Mouse (Mus musculus) WW6 (cell line): Measurements from ENCODE around the gene Scn5a.

Source experiments
- DNase-seq: peaks from one replicate; pipeline ENCODE4 v3.0.0-alpha.2; 2013; ENCODE audit warnings: low read depth, low spot score

Scn5a gene

GRCm38 (mm10) chr9:119578636-119579438, at the start of gene Scn5a:
TSS of gene Scn5a (minus strand) at chr9:119579016.
- no peak for DNase-seq

GRCm38 (mm10) chr9:119627227-119627626, 48.4 kb upstream of the Scn5a start:
- no peak for DNase-seq

DNA sequence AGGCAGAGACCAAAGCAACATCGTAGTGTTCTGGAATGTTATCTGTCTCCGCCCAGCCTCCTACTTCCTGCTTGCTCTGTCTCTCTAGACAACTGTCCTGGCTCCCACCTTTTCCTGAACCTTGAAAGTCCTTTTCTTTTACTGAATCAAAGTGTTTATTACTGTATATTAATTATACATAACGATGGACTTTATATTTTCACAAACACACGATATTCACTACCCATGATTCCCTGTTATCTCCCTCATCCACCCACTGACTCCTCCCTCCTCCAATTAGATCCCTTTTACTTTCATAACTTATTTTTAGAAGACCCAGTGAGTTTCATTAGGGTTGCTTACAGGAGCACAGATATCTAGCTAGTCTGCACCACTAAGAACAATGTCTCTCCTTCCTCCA, 45.3 kb upstream of the Scn5a start:
- no peak for DNase-seq

GRCm38 (mm10) chr9:119614798-119615197, 36.0 kb upstream of the Scn5a start:
- no peak for DNase-seq

DNA sequence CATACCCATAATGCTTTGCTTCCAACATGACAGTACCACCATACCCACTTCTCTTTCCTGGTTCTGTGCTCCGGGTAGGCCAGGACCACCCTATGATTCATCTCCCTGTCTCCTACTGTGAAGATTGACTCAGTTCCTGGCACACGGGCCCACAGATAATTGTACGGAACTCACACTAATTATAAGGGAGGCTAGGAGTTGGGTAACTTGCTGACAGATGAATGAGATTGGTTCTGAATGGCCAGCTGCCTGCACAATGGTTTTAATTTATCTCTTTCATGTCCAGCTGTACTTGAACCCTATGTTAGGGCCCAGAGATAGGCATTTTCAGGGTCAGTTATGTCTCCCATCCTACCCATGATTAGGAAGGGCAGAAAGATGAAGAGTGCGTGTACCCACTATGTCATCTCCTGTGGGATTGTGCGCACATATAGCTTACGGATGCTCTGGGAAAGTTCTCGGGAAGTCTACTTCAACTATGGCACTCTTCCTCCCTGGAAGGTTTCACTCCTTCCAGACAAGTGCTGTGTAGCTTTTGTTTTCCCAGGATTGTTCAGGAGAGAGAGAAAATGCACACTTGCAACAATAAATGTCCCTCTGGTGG, 31.8 kb upstream of the Scn5a start:
- no peak for DNase-seq

DNA sequence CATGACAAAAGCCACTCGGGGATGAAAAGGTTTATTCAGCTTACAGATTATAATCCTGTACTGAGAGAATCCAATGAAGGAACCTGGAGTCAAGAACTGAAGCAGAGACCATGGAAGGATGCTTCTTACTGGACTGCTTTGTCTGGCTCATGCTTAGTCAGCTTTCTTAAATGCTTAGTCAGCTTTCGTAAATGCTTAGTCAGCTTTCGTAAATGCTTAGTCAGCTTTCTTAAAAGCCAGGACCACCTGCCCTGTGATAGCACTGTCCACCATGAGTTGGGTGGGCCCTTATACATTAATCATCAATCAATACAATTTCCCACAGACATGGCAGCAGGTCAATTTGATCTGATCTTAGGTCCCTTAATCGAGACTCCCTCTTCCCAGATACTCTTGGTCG, 28.1 kb upstream of the Scn5a start:
- no peak for DNase-seq

DNA sequence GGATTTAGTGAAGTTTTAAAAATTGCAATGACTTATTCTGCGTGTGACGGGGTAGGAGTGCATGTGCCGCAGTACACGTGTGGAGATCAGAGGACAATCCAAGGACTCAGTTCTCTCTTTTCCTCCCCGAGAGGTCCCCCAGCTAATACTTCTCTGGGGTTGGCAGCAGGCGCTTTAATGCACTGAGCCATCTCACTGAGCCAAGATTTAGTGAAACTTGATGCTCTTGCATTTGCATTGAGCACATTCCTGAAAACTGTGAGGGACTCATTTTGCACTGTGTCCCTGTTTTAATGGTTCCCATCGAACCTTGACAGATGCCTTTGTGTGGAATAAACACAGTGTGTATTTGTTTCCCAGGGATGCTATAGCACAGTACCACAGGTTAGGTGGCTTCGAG, 25.8 kb upstream of the Scn5a start:
- no peak for DNase-seq

DNA sequence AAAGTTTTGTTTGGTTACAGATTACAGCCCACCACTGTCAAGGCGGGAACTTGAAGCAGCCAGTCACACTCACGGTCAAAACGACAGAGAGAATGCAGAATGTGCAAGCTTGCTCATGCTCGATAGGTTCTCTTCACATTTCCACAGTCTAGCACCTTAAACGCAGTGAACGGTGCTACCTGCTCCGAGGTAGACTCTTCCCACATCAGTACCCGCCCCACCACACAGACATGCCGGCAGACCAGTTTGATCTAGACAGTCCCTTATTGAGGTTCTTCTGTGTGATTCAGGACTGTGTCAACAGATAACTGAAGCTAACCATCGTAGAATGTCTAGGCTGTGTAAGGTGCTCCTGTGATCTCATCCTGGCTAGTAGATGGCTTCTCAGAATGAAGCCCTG, 19.7 kb upstream of the Scn5a start:
- DNase-seq: no peak

DNA sequence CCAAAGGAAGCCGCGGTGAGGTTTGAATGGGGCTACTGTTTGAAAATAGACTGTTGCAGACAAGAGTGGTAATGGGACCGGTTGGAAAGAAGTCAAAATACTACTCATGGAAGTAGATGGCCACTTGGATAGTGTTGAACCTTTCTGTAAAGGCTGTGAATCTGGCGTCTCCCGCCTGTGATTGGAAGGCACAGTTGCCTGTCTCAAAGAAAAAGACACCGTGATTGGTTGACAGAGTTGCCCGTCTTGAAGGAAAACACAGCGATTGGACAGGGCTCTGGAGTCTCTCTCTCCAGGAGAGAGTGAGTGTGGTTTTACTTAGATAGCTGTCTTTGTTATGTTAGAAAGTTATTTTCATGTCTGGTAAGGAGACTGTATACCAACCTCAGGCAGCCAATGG, 18.5 kb upstream of the Scn5a start:
- peak; percentile 24 for DNase-seq

GRCm38 (mm10) chr9:119589592-119589991, 10.8 kb upstream of the Scn5a start:
- no peak for DNase-seq

GRCm38 (mm10) chr9:119588763-119589449, 10.1 kb upstream of the Scn5a start:
- DNase-seq: no peak

- DNase-seq: no peak
These were observed 1.9 kb upstream of the Scn5a start for GRCm38 (mm10) chr9:119580668-119581067.

- DNase-seq: no peak
These were observed 1.4 kb upstream of the Scn5a start for GRCm38 (mm10) chr9:119580187-119580586.

DNA sequence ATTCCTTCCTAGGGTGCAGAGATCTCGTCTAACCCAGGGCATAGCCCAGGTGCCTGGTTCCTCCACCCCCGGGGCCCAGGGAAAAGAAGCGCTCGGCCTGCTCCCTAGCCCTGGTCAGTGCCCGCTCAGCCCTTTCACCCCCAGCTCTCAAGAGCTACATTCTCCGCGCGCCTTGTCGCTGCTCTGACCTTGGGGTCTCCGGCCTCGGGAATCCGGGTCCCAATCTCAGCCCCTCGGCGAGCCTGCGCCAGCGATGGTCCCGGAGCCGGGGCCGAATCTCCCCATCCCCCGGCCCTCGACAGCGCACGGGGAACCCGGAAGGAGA, 543 bp downstream of the Scn5a start:
- DNase-seq: no peak

GRCm38 (mm10) chr9:119576977-119577376, 1.8 kb downstream of the Scn5a start:
- DNase-seq: no peak

DNA sequence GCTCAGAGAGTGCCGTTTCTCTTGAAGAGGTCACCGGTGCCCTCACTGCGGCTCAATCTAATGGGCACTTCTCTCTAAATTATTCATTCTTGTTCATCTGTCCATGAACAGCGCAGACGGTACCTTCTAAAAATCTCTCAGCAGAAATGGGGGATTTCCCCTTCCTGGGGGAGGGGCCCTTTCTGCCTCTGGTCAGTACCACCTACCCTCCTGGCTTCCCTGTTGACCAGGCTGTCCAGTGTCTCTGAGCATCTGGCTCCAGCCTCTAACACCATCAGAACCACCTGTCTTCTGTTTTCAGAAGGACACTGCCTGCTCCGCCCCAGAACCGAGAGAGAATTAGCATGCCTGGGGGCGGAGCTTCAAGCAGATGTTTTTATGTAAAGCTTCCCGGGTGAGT, 3.1 kb downstream of the Scn5a start:
- no peak for DNase-seq

GRCm38 (mm10) chr9:119574366-119574765, 4.5 kb downstream of the Scn5a start:
- DNase-seq: no peak

- DNase-seq: no peak
These were observed 5.8 kb downstream of the Scn5a start for GRCm38 (mm10) chr9:119573009-119573408.

DNA sequence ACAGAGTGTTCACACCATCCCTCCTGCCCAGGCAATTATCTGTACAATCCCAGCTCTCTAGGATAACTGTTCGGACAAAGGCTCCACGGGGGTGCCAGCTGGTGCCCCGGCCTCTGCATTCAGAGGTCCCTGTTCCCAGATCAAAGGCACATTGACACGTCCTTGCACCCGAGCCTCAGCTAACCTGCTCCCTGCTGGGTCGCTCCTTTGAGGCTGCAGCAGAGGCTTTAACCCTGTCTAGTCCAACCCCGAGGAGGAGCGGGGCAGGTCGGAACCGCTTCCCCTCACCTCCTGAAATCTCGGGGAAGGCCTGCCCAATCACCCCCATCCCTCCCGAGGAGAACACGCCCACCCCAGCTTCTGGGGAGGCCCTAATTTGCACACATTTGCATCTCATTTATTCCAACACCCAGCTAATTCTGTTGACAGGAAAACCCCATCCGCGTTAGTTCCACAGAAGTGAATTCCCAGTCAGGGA, 7.4 kb downstream of the Scn5a start:
- peak; percentile 52 for DNase-seq

DNA sequence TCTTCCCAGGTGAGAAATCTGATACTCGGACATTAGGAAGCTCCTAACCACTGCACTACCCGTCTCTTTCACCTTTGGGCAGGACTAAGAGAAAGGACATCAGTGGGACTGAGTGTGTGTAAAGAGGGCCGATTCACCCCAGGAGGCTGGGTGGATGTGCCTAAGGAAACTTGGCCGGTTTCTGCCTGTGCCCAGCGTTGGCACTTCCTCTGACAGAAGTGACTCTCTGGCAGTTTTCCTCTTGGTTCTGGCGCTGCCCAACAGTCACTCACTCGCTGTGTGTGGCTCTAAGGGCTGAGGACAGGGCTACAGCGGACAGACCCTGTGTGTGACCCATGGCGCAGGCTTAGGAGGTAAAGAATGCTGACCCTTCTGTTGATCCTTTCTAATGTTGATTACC, 8.2 kb downstream of the Scn5a start:
- DNase-seq: no peak

DNA sequence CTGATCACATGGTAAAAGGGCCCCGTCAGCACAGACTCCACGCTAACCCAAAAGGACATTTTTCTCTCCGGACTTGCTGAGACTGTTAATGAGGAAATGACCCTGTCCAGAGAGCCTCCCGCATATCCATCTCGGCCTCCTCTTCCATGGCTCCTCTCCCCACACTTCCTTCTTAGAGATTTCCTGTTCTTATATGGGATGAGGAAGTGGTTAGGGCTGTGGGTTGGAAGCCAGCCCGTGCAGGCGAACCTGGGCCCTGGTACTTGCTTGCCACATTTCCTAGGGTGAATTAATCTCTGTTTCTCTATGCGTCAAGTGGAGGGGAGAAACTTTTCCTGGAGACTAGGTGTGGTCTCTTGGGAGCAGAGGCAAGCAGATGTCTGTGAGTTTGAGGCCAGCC, 10.1 kb downstream of the Scn5a start:
- DNase-seq: no peak

DNA sequence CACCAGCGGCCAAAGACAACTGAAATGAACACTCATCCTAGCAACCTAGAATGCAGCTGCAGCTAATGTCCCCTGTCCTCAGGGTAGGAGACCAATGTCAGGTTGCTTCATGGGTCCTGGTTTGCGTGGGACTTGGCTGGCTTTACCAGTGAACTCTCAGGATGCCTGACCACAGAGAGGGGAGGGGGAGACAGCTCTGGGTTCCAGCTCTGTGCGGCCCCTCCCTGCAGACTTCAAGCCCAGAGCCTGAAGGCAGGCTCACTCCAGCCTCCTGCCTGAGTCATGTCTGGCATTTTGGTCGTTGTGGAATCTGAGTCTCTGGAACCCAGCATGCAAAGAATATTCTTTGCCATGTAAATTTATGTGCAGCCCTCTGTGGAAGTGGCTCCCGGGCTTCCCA, 11.0 kb downstream of the Scn5a start:
- no peak for DNase-seq

- no peak for DNase-seq
These were observed 12.6 kb downstream of the Scn5a start for GRCm38 (mm10) chr9:119566214-119566613.
